Mouse (Mus musculus): ENCODE measurements around the gene Arpc1b. TPM values are rescaled to one million over a fixed set of nuclear protein-coding genes. Genes with fewer than 3 reads are reported as not detected.

Gene Arpc1b
- polyA plus RNA-seq, 1 experiment from 2014 or later, result 105 TPM

DNA sequence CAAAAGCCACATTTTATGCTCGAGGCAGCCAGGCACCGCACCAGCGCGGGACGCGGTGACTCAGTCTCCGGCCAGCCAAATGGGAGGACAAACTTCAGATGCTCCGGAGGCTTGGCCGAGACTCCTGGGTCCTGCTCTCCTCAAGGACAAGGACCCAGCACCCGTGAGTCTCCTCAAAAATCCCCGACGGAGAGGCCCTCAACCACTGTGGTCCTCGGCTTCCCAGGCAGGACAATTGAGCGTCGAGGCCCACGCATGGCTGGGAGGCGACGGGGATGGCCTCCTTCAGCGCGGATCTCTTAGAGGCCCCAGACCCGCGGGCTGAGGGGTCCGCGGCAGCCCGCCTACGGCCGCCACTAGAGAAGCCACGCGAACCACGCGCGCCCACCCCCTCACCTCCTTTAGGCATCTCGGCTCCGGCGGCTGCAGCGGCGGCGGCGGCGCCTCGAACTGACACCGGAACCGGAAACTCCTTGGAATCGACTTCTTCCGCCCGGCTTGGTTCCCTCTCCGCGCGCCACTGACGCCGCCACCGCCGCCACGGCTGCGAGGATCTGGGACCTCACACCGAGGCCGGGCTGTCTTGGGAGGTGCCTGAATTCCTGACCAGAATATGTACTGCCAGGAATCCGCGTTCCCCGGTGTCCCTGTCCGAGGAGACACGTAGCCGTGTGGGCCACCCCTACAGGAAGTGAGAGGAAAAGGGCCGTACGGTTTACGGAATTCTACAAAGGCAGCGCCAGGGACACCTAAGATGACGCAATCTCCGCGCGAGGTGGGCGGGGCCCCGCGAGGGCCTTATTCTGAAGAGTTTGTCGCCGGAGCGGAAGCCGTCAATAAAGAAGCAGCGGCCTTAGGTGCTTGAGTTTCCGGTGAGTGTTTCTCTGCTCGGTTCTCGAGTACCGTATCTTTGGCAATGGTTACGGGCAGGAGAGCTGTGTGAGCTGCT lies 25.8 kb downstream of the Arpc1b start, which contains the start of the genes Pdap1 and Bud31:
Pdap1 (minus strand) TSS at position 668 of the 949 bp plus-strand sequence.
Bud31 (plus strand) TSS at position 792 of the 949 bp plus-strand sequence.
- Histone ChIP-seq H3K4me3 (peak within 1 kb of the TSS; percentile 83), H3K36me3 (peaks cover 66% of the 10 kb centered on the region), H3K4me1 (peaks cover 30% of the 10 kb centered on the region), H3K9me3 (replicated peaks) (no peaks in the 10 kb centered on the region), H3K27ac (replicated peaks) (peak within 1 kb of the TSS; percentile 99), H3K27me3 (ENCODE audit: low read depth, poor library complexity, severe bottlenecking) (no peaks in the 10 kb centered on the region)
- peak; percentile 94 for DNase-seq (ENCODE audit: low spot score)
- WGBS, result under 1% methylated on average over 84 of the region's 84 CpGs

- Histone ChIP-seq H3K36me3 (peaks cover 66% of the 10 kb centered on the region), H3K4me1 (peaks cover 30% of the 10 kb centered on the region), H3K4me3 (peak overlapping the region; percentile 83), H3K27ac (replicated peaks) (peak overlapping the region; percentile 99), H3K27me3 (ENCODE audit: low read depth, poor library complexity, severe bottlenecking) (no peaks in the 10 kb centered on the region), H3K9me3 (replicated peaks) (no peaks in the 10 kb centered on the region)
- 2% methylated on average over 18 of the region's 18 CpGs for WGBS
- DNase-seq (ENCODE audit: low spot score), result no peak
These were observed 26.6 kb downstream of the Arpc1b start for GRCm38 (mm10) chr5:145140611-145141010.

DNA sequence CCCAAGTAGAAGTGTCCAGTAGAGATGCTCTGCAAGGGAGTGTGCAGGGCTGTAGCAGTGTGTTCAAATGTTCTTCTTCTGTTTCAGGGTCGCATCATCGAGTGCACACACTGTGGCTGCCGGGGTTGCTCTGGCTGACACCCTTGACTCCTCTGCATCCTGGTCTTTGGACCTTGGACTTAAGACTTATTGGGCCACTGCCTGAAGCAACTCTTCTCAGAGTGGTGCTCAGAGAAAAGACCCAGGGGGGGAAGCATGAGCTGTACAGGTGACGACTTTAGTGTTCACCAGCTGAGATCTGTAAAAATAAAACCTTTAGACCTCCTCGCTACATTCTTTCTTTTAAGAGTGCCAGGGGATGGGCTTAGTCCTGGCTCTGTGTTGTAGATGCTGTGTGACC lies 33.7 kb downstream of the Arpc1b start:
- DNase-seq (ENCODE audit: low spot score), result no peak
- no peak overlapping the region for H3K27ac ChIP-seq (replicated peaks)
- H3K27me3 ChIP-seq (ENCODE audit: low read depth, poor library complexity, severe bottlenecking), result no peaks in the 10 kb centered on the region
- H3K4me3 ChIP-seq, result no peak overlapping the region
- H3K9me3 ChIP-seq (replicated peaks), result no peaks in the 10 kb centered on the region
- H3K36me3 ChIP-seq, result peaks cover 100% of the 10 kb centered on the region
- H3K4me1 ChIP-seq, result no peaks in the 10 kb centered on the region
- 90% methylated on average over 5 of the region's 5 CpGs for WGBS

GRCm38 (mm10) chr5:145149294-145149693 lies 35.3 kb downstream of the Arpc1b start:
- Histone ChIP-seq H3K4me1 (no peaks in the 10 kb centered on the region), H3K36me3 (peaks cover 100% of the 10 kb centered on the region), H3K27me3 (ENCODE audit: low read depth, poor library complexity, severe bottlenecking) (no peaks in the 10 kb centered on the region), H3K4me3 (no peak overlapping the region), H3K27ac (replicated peaks) (no peak overlapping the region), H3K9me3 (replicated peaks) (no peaks in the 10 kb centered on the region)
- WGBS, result 93% methylated on average over 6 of the region's 6 CpGs
- no peak for DNase-seq (ENCODE audit: low spot score)

GRCm38 (mm10) chr5:145152690-145153089 lies 38.7 kb downstream of the Arpc1b start:
- H3K4me3 ChIP-seq, result no peak overlapping the region
- 94% methylated on average over 5 of the region's 5 CpGs for WGBS
- no peaks in the 10 kb centered on the region for H3K27me3 ChIP-seq (ENCODE audit: low read depth, poor library complexity, severe bottlenecking)
- no peaks in the 10 kb centered on the region for H3K9me3 ChIP-seq (replicated peaks)
- no peak overlapping the region for H3K27ac ChIP-seq (replicated peaks)
- H3K4me1 ChIP-seq, result no peaks in the 10 kb centered on the region
- DNase-seq (ENCODE audit: low spot score), result no peak
- H3K36me3 ChIP-seq, result peaks cover 98% of the 10 kb centered on the region

GRCm38 (mm10) chr5:145161361-145161760 lies 47.3 kb downstream of the Arpc1b start:
- WGBS, result 95% methylated on average over 14 of the region's 14 CpGs
- Histone ChIP-seq H3K4me3 (no peak overlapping the region), H3K27me3 (ENCODE audit: low read depth, poor library complexity, severe bottlenecking) (no peaks in the 10 kb centered on the region), H3K9me3 (replicated peaks) (no peaks in the 10 kb centered on the region), H3K36me3 (peaks cover 84% of the 10 kb centered on the region), H3K4me1 (peaks cover 10% of the 10 kb centered on the region), H3K27ac (replicated peaks) (no peak overlapping the region)
- DNase-seq (ENCODE audit: low spot score), result no peak

DNA sequence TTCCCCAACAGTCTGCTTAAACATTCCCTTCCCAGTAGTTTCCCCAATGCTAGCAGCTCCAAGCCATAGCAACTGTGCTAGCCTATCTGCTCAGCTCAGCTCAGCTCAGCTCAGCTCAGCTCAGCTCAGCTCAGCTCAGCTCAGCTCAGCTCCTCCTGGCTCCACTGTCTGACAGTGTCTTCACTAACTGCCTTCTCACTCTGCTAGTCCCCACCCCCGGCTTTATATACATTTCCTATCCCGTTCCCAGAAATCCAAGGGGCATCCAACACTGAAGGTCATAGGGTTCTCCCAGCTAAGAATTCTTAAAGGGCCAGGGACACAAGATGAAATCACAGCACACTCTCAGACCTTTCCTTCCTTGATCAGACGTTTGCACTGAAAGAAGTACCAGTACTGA lies 50.7 kb downstream of the Arpc1b start:
- peaks cover 26% of the 10 kb centered on the region for H3K4me1 ChIP-seq
- peaks cover 57% of the 10 kb centered on the region for H3K36me3 ChIP-seq
- no peaks in the 10 kb centered on the region for H3K27me3 ChIP-seq (ENCODE audit: low read depth, poor library complexity, severe bottlenecking)
- no peaks in the 10 kb centered on the region for H3K9me3 ChIP-seq (replicated peaks)
- no peak overlapping the region for H3K27ac ChIP-seq (replicated peaks)
- DNase-seq (ENCODE audit: low spot score), result no peak
- 75% methylated on average over 3 of the region's 3 CpGs for WGBS
- no peak overlapping the region for H3K4me3 ChIP-seq

DNA sequence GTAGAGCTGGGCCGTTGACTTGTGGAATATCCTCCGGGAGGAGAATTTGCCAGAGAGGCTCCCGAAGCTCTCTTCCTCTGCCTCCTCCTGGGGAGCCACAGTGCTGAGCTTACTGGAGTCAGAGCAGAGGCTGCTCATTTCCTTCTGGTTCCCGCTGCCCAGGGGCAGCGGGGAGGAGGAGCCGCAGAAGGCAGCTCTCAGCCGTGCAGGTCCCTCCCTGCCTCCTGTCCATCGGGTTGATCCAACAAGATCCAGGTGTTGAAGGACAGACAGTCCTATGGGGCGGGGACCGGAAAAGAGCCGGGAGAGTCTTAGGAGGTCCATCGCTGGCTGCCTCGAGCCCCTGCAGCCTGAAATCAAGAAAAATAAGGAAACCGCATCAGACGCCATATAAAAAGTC lies 51.2 kb downstream of the Arpc1b start:
- Histone ChIP-seq H3K27me3 (ENCODE audit: low read depth, poor library complexity, severe bottlenecking) (no peaks in the 10 kb centered on the region), H3K9me3 (replicated peaks) (no peaks in the 10 kb centered on the region), H3K36me3 (peaks cover 55% of the 10 kb centered on the region), H3K4me1 (peaks cover 26% of the 10 kb centered on the region), H3K4me3 (no peak overlapping the region), H3K27ac (replicated peaks) (no peak overlapping the region)
- 89% methylated on average over 15 of the region's 15 CpGs for WGBS
- no peak for DNase-seq (ENCODE audit: low spot score)

GRCm38 (mm10) chr5:145166536-145167305 lies 52.7 kb downstream of the Arpc1b start, which contains the start of the genes Ptcd1 and Cpsf4:
Ptcd1 (minus strand) TSS chr5:145167108.
Cpsf4 (plus strand) TSS chr5:145167213.
- no peaks in the 10 kb centered on the region for H3K9me3 ChIP-seq (replicated peaks)
- peaks cover 55% of the 10 kb centered on the region for H3K36me3 ChIP-seq
- DNase-seq (ENCODE audit: low spot score), result peak; percentile 99
- under 1% methylated on average over 51 of the region's 51 CpGs for WGBS
- H3K4me3 ChIP-seq, result peak within 1 kb of the TSS; percentile 67
- H3K27me3 ChIP-seq (ENCODE audit: low read depth, poor library complexity, severe bottlenecking), result no peaks in the 10 kb centered on the region
- peak within 1 kb of the TSS; percentile 92 for H3K27ac ChIP-seq (replicated peaks)
- peaks cover 26% of the 10 kb centered on the region for H3K4me1 ChIP-seq

GRCm38 (mm10) chr5:145167306-145167661 lies 53.3 kb downstream of the Arpc1b start:
- Histone ChIP-seq H3K4me1 (peaks cover 26% of the 10 kb centered on the region), H3K9me3 (replicated peaks) (no peaks in the 10 kb centered on the region), H3K27me3 (ENCODE audit: low read depth, poor library complexity, severe bottlenecking) (no peaks in the 10 kb centered on the region), H3K4me3 (peak overlapping the region; percentile 67), H3K27ac (replicated peaks) (peak overlapping the region; percentile 92), H3K36me3 (peaks cover 56% of the 10 kb centered on the region)
- under 1% methylated on average over 28 of the region's 28 CpGs for WGBS
- DNase-seq (ENCODE audit: low spot score), result no peak

GRCm38 (mm10) chr5:145178461-145178980 lies 64.5 kb downstream of the Arpc1b start:
- H3K27me3 ChIP-seq (ENCODE audit: low read depth, poor library complexity, severe bottlenecking), result no peaks in the 10 kb centered on the region
- 89% methylated on average over 18 of the region's 18 CpGs for WGBS
- no peak for DNase-seq (ENCODE audit: low spot score)

More at GRCm38 (mm10) chr5:145178461-145178980, 64.5 kb downstream of the Arpc1b start:
- Histone ChIP-seq H3K9me3 (replicated peaks) (no peaks in the 10 kb centered on the region), H3K36me3 (peaks cover 100% of the 10 kb centered on the region), H3K4me3 (no peak overlapping the region), H3K4me1 (no peaks in the 10 kb centered on the region), H3K27ac (replicated peaks) (no peak overlapping the region)

Measured in midbrain, embryonic 10.5 days (tissue).